Mouse (Mus musculus) midbrain, postnatal 0 days (tissue): Measurements from ENCODE around the gene Rbm20. TPM values are rescaled to one million over a fixed set of nuclear protein-coding genes. Genes with fewer than 3 reads are reported as not detected.

ENCODE experiments used
- ATAC-seq: fragments of 200-750 bp; cut with Nextera tagmentation; 2 replicates; pipeline ENCODE4 v1.8.0; 2017; ENCODE audit warnings: moderate number of reproducible peaks, mild to moderate bottlenecking, moderate TSS enrichment, moderate library complexity; ENCODE audit not compliant: low FRiP score
- DNase-seq: peaks from one replicate; pipeline ENCODE4 v3.0.0-alpha.2; 2015; ENCODE audit warnings: low spot score
- H3K27ac ChIP-seq: fragments of 300-500 bp; sonication (generic); 2 replicates; pipeline ENCODE4 v1.5.1; 2014; ENCODE audit warnings: low read depth, mild to moderate bottlenecking, low read length, mixed read lengths
- H3K27me3 ChIP-seq: fragments of 300-500 bp; sonication (generic); 2 replicates; pipeline ENCODE4 v1.6.1; 2014; ENCODE audit warnings: low read length, control low read depth, mixed read lengths; ENCODE audit not compliant: insufficient read depth
- H3K36me3 ChIP-seq: fragments of 300-500 bp; sonication (generic); 2 replicates; pipeline ENCODE4 v1.6.1; 2014; ENCODE audit warnings: low read length, control low read depth, mixed read lengths; ENCODE audit not compliant: insufficient read depth
- H3K4me1 ChIP-seq: fragments of 300-500 bp; sonication (generic); 2 replicates; pipeline ENCODE4 v1.6.1; 2014; ENCODE audit warnings: mild to moderate bottlenecking, control low read depth, antibody characterized with exemption, low read length, mixed read lengths; ENCODE audit not compliant: insufficient read depth
- H3K4me2 ChIP-seq: fragments of 300-500 bp; sonication (generic); 2 replicates; pipeline ENCODE4 v1.6.1; 2014; ENCODE audit warnings: low read depth, mild to moderate bottlenecking, low read length, mixed read lengths; ENCODE audit not compliant: poor library complexity, severe bottlenecking
- H3K4me3 ChIP-seq: fragments of 300-500 bp; sonication (generic); 2 replicates; pipeline ENCODE4 v1.5.1; 2014; ENCODE audit warnings: low read depth, mild to moderate bottlenecking, low read length, moderate library complexity
- H3K9ac ChIP-seq: fragments of 300-500 bp; sonication (generic); replicated peaks from 2 replicates; pipeline ENCODE4 v1.6.1; 2014; ENCODE audit warnings: mild to moderate bottlenecking, low read length, moderate library complexity, mixed read lengths; ENCODE audit not compliant: poor library complexity, severe bottlenecking
- H3K9me3 ChIP-seq: fragments of 300-500 bp; sonication (generic); 2 replicates; pipeline ENCODE4 v1.6.1; 2016; ENCODE audit warnings: low read length, control low read depth
- CTCF ChIP-seq: IDR thresholded peaks from 2 replicates; pipeline ENCODE4 v1.5.1; 2016; ENCODE audit warnings: antibody characterized with exemption, mild to moderate bottlenecking
- WGBS: fragments of 180-500 bp; shearing (Covaris S2); extraction: QIAGEN DNeasy Blood & Tissue Kit; methylation state at CpG from one replicate; pipeline ENCODE4 v1.1.7; 2014; 5-methylcytosine and 5-hydroxymethylcytosine counted together
- polyA plus RNA-seq: library from polyadenylated mRNA; unstranded; fragments of >200 nt; fragmentation: Nextera tagmentation; extraction: Ambion mirVana; gene quantifications from 2 replicates; pipeline ENCODE4 v1.2.1, GENCODE M21; 2015
- total RNA-seq: library from RNA; depleted of rRNA; stranded (reverse); fragments of >200 nt; gene quantifications from 2 replicates; pipeline ENCODE4 v1.2.3, GENCODE M21; 2014

Rbm20 gene
- total and polyA plus RNA-seq, 2 experiments from 2014 or later: 0.75 to 2.0 TPM

DNA sequence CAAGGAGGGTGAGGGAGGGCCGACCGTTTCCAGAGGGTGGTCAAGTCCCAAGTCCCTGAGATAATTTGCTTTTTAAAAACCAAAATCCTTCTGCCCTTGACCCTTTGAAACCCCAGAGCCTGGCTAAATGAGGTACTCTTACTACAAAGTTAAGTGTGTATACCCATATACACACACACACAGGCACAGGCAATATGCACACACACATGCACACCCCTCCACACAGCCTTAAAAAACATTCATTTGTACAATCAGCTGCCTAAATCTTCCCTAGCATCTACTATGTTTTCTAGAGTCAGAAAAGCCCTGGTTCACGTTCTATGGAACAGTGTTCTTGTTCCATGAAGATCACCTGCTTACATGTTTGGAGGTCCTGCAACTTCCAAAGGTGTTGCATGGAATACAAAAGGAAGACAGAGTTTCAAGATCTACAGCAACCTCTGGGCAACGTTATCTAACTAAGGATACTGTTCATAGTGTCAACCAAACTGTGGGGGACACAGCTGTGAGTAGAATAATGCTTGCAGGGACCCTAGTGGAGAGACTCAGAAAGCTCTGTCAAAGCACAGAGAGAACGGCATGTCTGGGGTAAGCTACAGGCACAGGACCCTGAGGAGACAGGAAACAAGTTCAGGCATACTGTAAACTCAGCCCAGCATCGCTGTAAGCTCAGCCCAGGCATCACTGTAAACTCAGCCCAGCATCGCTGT, 97.7 kb downstream of the Rbm20 start:
- Histone ChIP-seq H3K36me3 (no peaks in the 10 kb centered on the region), H3K4me2 (no peak overlapping the region), H3K27me3 (no peaks in the 10 kb centered on the region), H3K9me3 (no peaks in the 10 kb centered on the region), H3K4me1 (no peaks in the 10 kb centered on the region), H3K27ac (no peak overlapping the region), H3K9ac (no peak overlapping the region), H3K4me3 (no peak overlapping the region)
- DNase-seq (no peak), ATAC-seq (no peak)
- TF ChIP-seq CTCF: no peak
- 44% methylated on average over 6 of the region's 7 CpGs for WGBS

DNA sequence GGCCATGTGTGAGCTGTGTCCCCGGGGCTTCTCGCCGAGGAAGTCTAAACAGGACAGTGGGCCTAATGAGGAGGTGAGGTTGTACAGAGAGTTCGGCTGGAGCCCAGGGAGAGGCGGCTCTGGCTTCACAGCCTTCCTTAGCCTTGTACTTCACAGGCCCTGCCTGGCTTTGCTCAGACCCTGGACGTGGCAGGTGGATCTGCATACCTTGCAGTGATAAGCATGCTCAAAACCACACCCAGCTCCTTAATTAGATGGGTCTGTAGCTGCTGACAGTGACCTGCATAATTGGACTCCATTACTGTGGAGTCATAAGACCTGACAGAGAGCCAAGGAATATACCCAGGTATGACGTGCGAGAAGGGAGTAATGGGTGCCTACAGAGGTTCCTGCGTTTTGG, 102.3 kb downstream of the Rbm20 start:
- TF ChIP-seq CTCF: no peak
- ATAC-seq (no peak), DNase-seq (no peak)
- Histone ChIP-seq H3K27me3 (no peaks in the 10 kb centered on the region), H3K4me3 (no peak overlapping the region), H3K9ac (no peak overlapping the region), H3K9me3 (no peaks in the 10 kb centered on the region), H3K4me2 (no peak overlapping the region), H3K27ac (no peak overlapping the region), H3K36me3 (no peaks in the 10 kb centered on the region), H3K4me1 (no peaks in the 10 kb centered on the region)
- WGBS: 86% methylated on average over 9 of the region's 9 CpGs

DNA sequence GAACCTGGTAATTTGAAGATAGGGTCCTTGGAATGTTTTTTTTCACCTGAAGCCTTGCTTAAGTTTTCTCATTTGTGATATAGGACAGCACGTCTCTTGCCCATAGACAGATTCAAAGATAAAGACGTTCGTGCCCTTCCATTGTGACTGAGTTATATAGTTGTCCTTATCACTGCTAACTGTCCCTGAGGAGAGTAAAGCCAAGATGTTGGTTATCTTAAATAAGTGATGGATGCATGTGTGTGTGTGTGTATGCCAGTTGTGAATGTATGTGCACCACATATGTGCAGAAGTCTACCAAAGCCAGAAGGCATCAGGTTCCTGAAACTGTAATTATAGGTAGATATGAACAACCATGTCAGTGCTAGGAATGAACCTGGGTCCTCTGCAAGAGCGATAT, 102.7 kb downstream of the Rbm20 start:
- Histone ChIP-seq H3K4me3 (no peak overlapping the region), H3K4me1 (no peaks in the 10 kb centered on the region), H3K27ac (no peak overlapping the region), H3K36me3 (no peaks in the 10 kb centered on the region), H3K9ac (no peak overlapping the region), H3K9me3 (no peaks in the 10 kb centered on the region), H3K27me3 (no peaks in the 10 kb centered on the region), H3K4me2 (no peak overlapping the region)
- no peak for TF ChIP-seq CTCF
- ATAC-seq (no peak), DNase-seq (no peak)
- 91% methylated on average over 4 of the region's 4 CpGs for WGBS

DNA sequence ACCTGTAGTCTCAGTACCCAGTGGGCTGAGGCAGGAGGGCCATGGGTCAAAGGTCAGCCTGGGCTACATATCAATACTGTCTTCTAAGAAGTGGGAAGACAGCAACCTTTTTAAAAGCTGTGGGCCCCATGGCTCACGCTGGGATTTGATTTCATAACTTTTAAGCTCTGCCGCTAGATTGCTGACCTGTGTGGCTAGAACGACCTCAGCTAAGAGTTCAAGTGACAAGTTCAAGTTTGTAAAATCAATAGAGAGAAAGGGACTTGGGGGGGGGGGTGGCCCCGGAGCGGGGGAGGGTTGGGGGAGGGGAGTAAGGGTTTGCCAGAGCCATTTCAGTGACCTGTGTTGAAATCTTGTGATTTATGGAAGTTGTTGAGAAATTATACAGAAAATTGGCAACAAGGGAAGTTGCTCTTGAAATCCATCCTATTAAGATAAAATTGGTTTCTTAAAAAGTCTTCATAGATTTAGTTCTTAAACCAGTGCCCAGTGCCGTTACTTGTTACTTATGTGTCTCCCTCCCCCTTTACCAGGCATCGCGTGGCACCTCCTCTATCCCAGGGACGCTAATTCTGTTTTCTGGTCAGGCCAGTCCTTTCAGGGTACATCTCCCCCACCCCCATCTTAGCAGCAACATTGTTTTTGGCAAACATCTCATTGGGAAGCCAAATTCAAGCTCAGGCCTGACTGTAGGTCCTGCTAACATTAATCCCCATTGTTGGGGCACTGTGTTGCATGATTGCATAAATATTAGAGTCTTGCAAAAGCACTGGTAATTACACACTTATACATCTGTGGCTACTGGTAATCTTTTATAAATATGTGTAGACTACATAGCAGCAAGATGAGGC, 103.9 kb downstream of the Rbm20 start:
- Histone ChIP-seq H3K9me3 (no peaks in the 10 kb centered on the region), H3K27ac (no peak overlapping the region), H3K4me3 (no peak overlapping the region), H3K4me2 (no peak overlapping the region), H3K9ac (no peak overlapping the region), H3K4me1 (no peaks in the 10 kb centered on the region), H3K27me3 (no peaks in the 10 kb centered on the region), H3K36me3 (no peaks in the 10 kb centered on the region)
- DNase-seq: no peak
- 70% methylated on average over 9 of the region's 9 CpGs for whole genome bisulfite sequencing
- TF ChIP-seq CTCF: no peak
- no peak for ATAC-seq

DNA sequence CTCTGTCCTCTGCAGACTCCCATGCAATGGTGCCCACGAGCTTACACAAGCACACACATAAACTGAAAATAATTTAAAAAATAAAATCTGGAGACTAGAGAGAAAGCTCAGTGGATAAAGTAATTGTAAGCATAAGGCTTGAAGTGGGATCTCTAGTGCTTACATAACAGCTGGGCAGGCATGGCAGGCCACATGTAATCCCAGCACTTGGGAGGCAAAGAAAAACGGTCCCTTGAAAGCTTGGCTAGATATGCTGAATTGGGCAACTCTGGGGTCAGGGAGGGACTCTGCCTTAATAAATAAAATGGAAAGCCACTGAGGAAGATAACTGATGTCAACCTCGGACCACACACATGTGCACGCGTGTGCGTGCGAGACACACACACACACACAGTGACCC, 104.7 kb downstream of the Rbm20 start:
- Histone ChIP-seq H3K4me3 (no peak overlapping the region), H3K27ac (no peak overlapping the region), H3K9ac (no peak overlapping the region), H3K27me3 (no peaks in the 10 kb centered on the region), H3K4me1 (0 out of 2 replicates have a peak, but pooled peaks cover 2% of the 10 kb centered on the region), H3K36me3 (no peaks in the 10 kb centered on the region), H3K4me2 (no peak overlapping the region), H3K9me3 (no peaks in the 10 kb centered on the region)
- 88% methylated on average over 7 of the region's 7 CpGs for WGBS
- ATAC-seq (no peak), DNase-seq (no peak)
- no peak for TF ChIP-seq CTCF

DNA sequence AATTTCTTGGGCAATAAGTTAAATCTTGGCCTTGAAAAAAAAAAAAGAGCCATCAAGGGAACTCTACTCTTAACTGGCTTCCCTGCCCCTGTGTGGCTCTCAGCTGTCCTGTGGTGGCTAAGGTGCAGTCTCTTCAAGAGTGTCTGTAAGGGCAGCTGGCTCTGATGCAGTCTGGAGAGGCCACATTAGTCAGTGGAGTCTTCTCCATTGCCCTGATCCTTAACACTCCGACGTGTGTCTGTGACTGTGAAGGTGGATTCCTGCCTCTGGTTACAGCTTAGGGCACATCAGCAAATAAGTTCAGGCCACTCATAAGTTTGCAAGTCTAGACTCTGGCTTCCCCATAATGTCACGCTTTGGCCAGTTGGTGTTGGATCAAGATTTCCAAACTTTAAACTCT, 108.2 kb downstream of the Rbm20 start:
- Histone ChIP-seq H3K9me3 (no peaks in the 10 kb centered on the region), H3K4me1 (0 out of 2 replicates have a peak, but pooled peaks cover 2% of the 10 kb centered on the region), H3K4me2 (no peak overlapping the region), H3K36me3 (no peaks in the 10 kb centered on the region), H3K4me3 (no peak overlapping the region), H3K27me3 (no peaks in the 10 kb centered on the region), H3K9ac (no peak overlapping the region), H3K27ac (no peak overlapping the region)
- no peak for ATAC-seq
- WGBS: 93% methylated on average over 3 of the region's 3 CpGs
- no peak for DNase-seq
- TF ChIP-seq CTCF: no peak
